Mouse (Mus musculus): ENCODE measurements around the gene Tfe3.
A peak's percentile ranks its signal among the peaks of the same experiment; 100 is the strongest.
"Not testable (repeated sequence)": the region's sequence is repeated elsewhere in the genome, so short reads cannot be mapped to it uniquely, and the experiment has no call there.

Gene Tfe3

DNA sequence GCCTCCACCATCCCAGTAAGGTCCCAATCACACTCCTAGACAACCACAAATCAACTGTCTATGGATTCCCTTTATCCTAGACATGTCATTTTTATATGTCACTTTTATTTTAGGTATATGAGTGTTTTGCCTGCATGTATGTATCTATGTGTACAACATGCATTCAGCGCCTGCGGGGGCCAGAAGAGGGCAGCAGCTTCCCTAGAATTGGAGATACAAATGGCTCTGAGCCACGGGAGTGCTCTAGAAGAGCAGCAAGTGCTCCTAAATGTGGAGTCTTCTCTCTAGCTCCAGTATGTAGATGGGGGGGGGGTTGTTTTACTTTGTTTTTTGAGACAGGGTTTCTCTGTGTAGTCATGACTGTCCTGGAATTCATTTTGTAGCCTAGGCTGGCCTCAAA is 8.7 kb upstream of the Tfe3 start:
- peak; percentile 37 for DNase-seq

DNA sequence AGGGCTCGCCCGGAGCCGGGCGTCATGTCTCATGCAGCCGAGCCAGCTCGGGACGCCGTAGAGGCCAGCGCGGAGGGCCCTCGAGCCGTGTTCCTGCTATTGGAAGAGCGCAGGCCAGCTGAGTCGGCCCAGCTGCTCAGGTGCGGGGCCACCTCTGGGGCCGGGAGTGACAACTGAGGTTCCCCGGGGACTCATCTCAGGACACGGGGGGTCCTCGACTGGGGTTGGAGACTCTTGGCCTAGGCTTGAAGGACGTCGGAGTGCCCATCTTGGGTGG is 499 bp downstream of the Tfe3 start:
- no peak for DNase-seq

- peak; percentile 9 for DNase-seq
Measured at GRCm38 (mm10) chrX:7763631-7764393, 1.5 kb downstream of the Tfe3 start.

DNA sequence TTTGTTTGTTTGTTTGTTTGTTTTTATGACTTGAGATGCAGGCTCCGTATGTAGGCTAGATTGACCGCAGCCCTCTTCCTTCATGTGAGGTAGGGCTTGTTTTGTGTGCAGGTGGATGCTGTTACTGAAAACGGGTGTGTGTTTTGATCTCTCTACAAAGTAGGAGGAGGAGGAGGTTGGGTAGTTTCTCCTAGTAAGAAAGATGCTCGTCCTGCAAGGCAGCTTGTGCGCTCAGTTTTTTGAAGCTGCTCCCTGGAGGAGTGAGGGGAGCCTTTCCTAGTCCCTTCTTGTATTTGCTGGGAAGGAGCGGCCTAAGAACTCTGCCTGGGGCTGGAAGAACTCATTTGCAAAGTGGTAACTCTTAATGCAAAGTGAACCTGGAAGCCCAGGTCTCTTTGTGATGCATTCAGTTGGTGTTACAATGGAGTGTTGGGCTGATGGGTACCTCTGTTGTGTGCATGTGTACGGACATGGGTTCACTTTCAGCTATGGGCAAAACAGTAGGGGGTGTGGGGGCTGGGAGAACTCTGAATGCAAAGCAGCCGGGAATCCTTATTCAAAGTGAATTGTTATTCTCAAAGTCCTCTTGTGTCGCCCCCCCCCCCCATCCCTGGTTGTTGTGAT is 2.4 kb downstream of the Tfe3 start:
- DNase-seq, result no peak

DNA sequence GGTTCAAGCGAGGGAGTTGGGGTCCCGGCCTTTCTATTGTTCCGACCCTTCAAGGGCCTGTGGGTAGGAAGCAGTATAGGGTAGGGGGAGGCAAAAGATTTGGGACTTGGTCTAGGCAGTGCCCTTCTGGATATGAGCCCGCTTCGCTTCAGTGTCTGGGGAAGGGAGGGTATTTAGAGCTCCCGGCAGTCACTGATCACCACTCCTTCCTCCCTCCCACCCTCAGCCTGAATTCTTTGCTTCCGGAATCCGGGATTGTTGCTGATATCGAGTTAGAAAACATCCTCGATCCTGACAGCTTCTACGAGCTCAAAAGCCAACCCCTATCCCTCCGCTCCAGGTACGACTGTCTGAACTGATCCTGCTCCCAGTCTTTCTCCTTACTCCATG is 2.9 kb downstream of the Tfe3 start:
- no peak for DNase-seq

DNA sequence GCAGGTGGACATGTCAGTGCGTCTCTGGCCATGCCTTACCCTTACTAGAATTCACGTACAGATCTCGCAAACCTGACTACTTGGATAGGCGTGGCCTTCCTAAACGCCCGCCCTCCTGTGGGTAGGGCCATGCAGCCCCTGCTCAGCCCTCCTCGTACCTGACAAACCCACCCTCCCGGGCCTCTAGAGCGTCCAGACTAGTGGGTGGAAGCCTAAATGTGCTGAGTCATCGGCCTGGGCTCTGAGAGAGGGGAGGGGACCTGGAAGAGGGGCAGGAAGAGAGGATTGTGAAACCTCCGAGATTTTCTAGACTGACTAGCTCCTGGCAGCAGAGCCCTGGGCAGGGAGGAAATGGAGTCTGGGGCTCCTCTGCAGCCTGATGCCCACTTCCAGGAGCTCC is 3.4 kb downstream of the Tfe3 start:
- DNase-seq, result no peak

DNA sequence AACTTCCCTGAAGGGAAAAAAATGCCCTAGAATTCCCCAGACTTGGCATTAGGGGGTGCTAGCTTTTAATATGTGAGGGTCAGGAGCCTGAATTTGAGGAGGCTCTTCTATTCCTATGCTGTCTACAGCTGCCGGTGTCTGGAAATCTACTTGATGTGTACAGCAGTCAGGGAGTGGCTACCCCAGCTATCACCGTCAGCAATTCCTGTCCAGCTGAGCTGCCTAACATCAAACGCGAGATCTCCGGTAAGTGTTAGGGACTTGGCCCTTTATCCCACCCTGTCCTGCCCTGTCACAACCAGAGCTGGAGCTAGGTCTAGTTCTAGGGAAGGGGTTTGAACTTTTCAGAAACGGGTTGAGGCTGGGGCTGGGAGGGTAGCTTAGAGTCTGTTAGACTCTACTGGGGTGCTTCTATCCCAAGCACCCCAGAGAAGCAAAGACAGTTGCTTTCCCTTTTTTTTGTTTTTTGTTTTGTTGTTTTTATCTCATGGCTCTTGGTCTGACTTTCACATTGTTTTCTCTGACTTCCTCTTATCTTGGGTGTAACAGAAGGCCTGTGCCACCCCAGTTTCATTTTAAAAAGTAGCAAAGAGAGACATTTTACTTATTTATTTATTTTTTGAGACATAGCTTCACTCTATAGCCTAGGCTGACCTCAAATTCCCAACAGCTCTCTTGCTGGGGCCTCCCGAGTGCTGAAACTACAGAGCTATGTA is 7.1 kb downstream of the Tfe3 start:
- DNase-seq, result no peak

GRCm38 (mm10) chrX:7772766-7773165 is 10.4 kb downstream of the Tfe3 start:
- peak; percentile 14 for DNase-seq

DNA sequence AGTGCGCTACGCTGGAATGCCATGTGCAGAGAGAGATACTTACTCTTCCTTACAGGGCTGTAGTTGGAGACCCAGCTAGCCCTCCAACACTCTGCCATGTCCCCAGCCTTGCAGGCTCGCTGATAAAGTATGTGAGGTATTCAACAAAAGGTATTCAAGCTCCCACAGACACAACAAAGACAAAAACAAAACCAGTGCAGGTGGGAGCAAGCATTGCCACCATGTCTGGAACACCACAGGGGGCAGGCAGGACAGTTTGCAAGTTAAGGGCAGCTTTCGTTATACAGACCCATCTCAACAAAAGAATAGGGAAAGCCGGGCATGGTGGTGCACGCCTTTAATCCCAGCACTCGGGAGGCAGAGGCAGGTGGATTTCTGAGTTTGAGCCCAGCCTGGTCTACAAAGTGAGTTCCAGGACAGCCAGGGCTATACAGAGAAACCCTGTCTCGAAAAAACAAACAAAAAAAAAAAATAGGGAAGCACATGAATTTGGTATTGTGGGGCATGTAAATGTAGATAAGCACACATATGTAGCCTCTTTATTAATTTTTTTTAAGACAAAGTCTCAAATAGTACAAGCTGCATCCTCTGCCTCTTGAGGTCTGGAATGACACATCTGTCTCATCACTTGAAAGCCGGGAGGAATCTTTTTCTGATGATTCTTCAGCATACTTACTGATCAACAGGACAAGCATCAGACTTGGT is 13.3 kb downstream of the Tfe3 start:
- no peak for DNase-seq

GRCm38 (mm10) chrX:7776329-7777082 is 14.1 kb downstream of the Tfe3 start:
- DNase-seq, result peak; percentile 56

DNA sequence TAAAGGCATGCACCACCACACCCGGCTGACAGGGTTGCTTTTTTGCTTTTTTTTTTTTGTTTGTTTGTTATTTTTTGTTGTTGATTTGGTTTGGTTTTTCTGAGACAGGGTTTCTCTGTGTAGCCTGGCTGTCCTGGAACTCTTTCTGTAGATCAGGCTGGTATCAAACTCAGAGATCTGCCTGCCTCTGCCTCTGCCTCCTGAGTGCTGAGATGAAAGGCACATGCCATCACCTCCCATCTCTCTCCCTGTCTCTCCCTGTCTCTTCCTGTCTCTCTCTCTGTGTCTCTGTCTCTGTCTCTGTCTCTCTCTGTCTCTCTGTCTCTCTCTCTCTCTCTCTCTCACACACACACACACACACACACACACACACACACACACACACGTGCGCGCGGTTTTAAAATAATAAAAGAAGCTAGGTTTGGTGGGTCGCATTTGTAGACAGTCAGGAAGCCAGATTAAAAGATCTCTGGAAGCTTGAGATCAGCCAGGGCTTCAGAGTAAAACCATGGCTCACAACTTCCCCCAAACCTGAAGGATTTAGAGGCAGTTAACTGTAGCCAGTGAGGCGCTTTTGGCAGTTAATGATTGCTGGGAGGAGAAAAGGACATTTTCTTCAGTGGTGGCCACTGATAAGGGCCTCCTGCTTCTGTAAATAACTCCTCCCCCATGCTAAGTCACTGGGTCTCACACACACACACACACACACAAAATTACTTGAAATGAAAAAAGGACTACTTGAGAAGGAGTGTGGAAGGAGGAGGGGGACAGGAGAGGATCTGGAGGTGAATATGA is 16.3 kb downstream of the Tfe3 start:
- DNase-seq, result no peak

DNA sequence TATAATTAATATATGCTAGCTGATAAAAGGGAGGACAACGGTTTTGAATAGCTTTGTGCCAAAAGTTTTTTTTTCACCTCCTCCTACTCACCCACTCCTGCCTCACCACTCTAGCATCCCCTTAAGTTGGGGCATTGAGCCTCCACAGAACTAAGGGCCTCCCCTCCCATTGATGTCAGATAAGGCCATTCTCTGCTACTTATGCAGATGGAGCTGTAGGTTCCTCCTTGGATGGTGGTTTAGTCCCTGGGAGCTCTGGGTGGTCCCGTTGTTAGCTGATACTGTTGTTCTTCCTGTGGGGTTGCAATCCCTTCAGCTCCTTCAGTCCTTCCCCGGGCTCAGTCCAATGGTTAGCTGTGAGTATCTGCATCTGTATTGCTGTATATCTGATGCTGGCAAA is 16.9 kb downstream of the Tfe3 start:
- DNase-seq, result no peak

- DNase-seq, result no peak
Measured at GRCm38 (mm10) chrX:7782603-7783092, 20.3 kb downstream of the Tfe3 start.

DNA sequence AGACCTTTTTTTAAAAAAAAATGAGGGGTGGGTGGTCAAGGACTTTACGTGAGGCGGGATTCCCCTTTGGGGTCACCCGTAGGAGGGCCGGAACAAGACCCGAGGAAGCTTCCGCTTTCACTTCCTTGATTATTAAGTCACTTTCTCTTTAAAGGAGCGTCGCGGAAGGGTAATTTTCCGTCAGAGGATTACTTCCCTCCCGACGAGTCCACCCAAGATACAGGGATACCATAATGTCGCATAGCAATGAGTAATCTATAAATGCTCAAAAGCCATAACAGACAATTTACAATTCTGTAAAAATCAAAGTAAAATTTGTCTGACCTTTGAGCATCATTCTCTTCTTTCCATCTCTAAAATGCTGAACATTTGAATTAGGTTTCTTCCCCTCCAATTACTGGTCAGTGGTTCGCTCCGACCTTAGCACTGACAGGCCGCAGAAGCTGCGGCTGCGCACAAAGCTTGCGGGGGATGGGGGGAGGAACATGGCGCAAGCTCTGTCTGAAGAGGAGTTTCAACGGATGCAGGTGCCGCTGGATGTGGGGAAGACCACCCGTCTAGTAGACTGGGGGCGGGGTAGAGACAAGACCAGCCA is 27.3 kb downstream of the Tfe3 start, which contains the start of gene Gripap1:
Gripap1 (plus strand) TSS at position 224 of the 595 bp plus-strand sequence.
- peak; percentile 85 for DNase-seq

DNA sequence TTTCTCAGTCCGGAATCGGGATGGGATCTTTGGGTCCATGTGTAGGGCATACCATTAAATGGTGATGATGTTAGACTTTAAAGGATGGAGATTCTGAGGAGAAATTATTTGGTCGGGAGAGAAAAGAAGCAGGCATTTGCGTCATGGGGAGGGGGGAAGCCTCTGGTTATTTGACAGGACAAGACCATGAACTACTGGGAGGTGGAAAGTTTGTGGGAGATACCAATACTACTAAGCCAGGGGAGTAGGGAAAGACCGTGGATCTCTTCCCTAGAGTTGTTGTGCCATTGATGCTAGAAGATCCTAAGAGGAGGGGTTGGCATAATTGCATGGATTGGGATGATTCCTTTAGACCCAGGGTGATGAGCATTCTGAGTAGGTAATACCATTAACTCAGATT is 27.9 kb downstream of the Tfe3 start:
- DNase-seq, result peak; percentile 6

GRCm38 (mm10) chrX:7793361-7793760 is 31.0 kb downstream of the Tfe3 start:
- DNase-seq, result peak; percentile 9

GRCm38 (mm10) chrX:7795016-7795415 is 32.7 kb downstream of the Tfe3 start:
- DNase-seq, result peak; percentile 37

- no peak for DNase-seq
Measured at GRCm38 (mm10) chrX:7797327-7797726, 35.0 kb downstream of the Tfe3 start.

GRCm38 (mm10) chrX:7802157-7802556 is 39.8 kb downstream of the Tfe3 start:
- DNase-seq, result not testable (repeated sequence)

GRCm38 (mm10) chrX:7815016-7815415 is 52.7 kb downstream of the Tfe3 start:
- DNase-seq, result peak; percentile 23

Measured in thymus, postnatal 14 days (tissue).